Mouse (Mus musculus): ENCODE measurements at regions not wholly inside any gene's neighbourhood (a gene's known extent, or its start where the extent isn't known, plus 50 kb on each side); places are given as distances from the start of the nearest gene placed in this dataset.

GRCm38 (mm10) chr3:79996803-79997202, 112.5 kb downstream of the Fam198b start:
- peak in 1 of 2 experiments; percentile 15 for DNase-seq (ENCODE audit: inconsistent age in 2 of 2, low spot score in 1 of 2)

DNA sequence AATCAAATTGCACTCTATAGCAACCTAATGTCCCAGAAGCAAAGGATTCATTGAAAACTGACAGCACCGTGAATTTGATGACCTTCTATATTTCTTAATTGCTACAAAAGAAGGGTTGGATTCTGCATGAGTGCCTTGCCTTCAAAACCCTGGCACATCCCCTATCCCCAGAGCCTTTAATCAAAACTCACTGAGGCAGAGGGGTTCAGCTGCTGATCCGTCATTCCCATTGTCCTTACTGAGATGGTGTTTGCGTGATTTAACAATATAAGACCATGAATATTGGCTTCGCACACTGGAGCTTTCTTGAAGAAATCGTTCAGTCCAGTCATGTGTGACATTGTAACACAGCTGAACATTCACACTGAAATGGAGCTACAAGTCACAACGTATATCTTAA, 118.0 kb downstream of the Fam198b start:
- DNase-seq (ENCODE audit: inconsistent age in 2 of 2, low spot score in 1 of 2), result peak in 1 of 2 experiments; percentile 7

- peak in 1 of 2 experiments; percentile 11 for DNase-seq (ENCODE audit: inconsistent age in 2 of 2, low spot score in 1 of 2)
Observed at GRCm38 (mm10) chr3:80003300-80004090, 119.2 kb downstream of the Fam198b start.

- DNase-seq (ENCODE audit: inconsistent age in 2 of 2, low spot score in 1 of 2), result no peak
Observed at GRCm38 (mm10) chr3:80004556-80004955, 120.2 kb downstream of the Fam198b start.

DNA sequence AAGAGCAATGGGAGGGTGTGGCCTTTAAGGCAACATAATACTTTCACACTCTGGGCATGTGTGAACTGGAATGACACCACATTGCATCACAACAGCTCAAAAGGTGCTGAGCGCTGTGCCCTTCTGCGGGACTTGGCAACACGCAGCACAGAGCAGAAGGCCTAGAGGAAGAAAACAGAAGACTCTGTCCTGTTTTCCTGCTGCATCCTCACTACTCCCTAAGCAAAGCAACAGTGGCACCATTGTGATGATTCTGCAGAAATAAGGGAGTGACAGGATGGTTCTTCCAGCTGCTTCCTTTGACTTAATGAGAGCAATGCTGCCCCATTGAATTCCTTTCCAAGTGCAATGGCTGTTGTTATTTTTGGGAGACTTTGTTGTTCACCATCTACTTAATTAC, 120.6 kb downstream of the Fam198b start:
- peak in 1 of 2 experiments; percentile 18 for DNase-seq (ENCODE audit: inconsistent age in 2 of 2, low spot score in 1 of 2)

DNA sequence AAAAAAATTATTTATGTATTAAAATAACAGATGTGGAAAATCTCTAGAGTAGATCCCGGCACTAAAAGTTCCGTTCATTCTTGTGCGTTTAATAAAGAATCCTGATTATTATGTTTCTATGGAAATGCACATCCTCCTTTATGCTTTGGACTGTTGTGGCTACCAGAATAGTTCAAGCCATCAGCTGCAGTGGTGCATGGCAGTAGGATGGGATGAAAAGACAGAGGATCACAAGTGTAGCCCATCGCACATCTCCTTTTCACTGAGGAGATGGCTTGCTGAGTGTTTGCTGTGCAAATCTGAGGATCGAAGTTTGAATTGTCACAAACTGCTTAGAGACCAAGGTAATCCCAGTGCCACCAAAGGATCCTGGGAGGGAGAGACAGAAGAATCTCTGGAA, 121.0 kb downstream of the Fam198b start:
- peak in 1 of 2 experiments; percentile 13 for DNase-seq (ENCODE audit: inconsistent age in 2 of 2, low spot score in 1 of 2)

DNA sequence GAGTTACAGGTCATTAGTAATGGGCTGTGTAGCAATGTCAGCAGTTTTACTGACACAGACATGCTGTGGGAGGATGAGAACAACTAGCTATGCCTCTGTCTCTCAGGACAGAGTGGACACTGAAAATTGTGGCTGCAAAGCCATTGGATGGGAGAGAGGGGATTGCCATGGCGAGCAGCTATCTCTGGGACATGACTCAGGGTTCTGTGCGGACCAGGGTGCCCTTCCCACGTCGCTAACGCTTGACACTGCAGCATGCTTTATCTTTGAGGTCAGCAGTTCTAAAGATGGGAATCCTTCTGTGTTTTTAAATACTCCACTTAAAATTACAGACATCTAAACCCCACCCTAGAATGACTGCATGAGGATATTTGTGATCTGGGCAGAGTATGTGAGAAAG, 121.9 kb downstream of the Fam198b start:
- DNase-seq (ENCODE audit: inconsistent age in 2 of 2, low spot score in 1 of 2), result peak in 1 of 2 experiments; percentile 9

DNA sequence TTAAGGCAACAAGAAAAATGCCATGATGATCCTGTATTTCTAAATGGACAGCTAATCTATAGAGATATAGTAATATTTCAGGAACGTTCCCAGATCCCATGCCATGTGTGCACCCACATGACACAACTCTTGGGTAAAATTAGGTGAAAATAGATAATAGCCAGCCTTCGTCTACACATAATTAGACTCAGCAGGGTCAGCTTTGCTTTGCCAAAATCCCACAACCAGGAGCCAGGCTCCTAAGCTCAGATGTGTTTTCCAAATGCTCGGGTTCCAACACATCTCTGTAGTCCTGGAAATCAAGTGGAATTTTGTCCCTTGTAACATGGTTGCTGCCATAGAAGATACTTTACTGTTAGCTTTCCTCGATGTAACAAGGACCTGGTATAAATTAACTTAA, 122.7 kb downstream of the Fam198b start:
- DNase-seq (ENCODE audit: inconsistent age in 2 of 2, low spot score in 1 of 2), result peak in 1 of 2 experiments; percentile 9

- peak in 1 of 2 experiments; percentile 30 for DNase-seq (ENCODE audit: inconsistent age in 2 of 2, low spot score in 1 of 2)
Observed at GRCm38 (mm10) chr3:80009275-80009674, 124.9 kb downstream of the Fam198b start.

- no peak for DNase-seq (ENCODE audit: inconsistent age in 2 of 2, low spot score in 1 of 2)
Observed at GRCm38 (mm10) chr3:80025795-80026194, 141.5 kb downstream of the Fam198b start.

DNA sequence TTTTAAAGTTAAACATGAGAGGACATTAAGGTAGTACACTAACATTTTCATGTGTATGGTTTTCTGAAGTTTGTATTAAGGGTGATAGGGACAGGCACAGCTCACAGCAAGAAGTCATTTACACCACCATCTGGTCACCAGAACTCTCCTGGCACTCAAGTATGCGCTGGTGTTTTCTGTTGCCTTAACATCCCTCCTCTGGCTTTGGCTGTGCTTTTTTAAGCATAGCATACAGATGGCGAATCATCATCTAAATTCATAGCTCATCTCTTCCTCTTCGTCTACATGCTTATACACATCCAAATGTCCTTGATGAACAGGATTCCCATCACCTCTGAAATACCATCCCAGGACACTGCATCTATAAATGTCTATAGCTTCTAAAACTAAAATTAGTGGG, 148.7 kb downstream of the Fam198b start:
- no peak for DNase-seq (ENCODE audit: inconsistent age in 2 of 2, low spot score in 1 of 2)

- no peak for DNase-seq (ENCODE audit: inconsistent age in 2 of 2, low spot score in 1 of 2)
Observed at GRCm38 (mm10) chr3:80038553-80039129, 154.3 kb downstream of the Fam198b start.

DNA sequence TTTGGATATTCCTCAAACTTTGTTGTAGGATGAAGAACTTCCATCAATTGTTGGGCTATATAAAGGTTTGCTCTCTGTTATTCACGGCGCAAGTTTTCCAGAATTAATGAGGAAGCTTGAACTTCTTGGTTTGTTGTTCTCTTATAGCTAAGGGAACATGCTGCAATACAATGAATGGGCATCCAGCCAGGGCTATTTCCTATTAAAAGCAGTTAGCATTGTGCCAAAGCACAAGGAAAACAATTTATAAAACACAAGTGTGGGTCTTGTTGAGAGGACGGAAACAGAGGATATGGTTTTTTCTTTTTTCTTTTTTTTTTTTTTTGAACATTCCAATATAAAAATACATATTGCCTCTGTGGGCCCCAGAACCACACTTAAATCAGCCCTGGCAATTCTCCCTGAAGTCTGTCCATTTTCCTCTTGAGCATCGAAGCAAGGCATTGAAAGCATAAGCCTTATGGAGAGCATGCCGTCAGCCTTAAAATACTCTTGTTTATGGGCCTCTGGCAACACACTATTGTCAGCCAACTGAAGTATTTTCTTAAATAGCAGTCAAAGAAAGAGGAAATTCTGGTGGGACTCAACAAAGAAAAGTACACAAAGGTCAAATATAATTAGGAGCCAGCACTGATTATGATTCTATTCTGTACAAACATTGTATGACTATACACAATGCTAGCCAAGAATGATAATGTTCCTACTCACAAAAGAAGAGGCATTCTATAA, 158.6 kb downstream of the Fam198b start:
- peak; percentile 28 to 73 for DNase-seq (ENCODE audit: inconsistent age in 2 of 2, low spot score in 1 of 2)

- DNase-seq (ENCODE audit: inconsistent age in 2 of 2, low spot score in 1 of 2), result no peak
Observed at GRCm38 (mm10) chr3:80049495-80050225, 165.3 kb downstream of the Fam198b start.

GRCm38 (mm10) chr3:80050920-80051319, 166.6 kb downstream of the Fam198b start:
- no peak for DNase-seq (ENCODE audit: inconsistent age in 2 of 2, low spot score in 1 of 2)

- DNase-seq (ENCODE audit: inconsistent age in 2 of 2, low spot score in 1 of 2), result peak; percentile 85 to 93
Observed at GRCm38 (mm10) chr3:80051963-80052362, 167.6 kb downstream of the Fam198b start.

DNA sequence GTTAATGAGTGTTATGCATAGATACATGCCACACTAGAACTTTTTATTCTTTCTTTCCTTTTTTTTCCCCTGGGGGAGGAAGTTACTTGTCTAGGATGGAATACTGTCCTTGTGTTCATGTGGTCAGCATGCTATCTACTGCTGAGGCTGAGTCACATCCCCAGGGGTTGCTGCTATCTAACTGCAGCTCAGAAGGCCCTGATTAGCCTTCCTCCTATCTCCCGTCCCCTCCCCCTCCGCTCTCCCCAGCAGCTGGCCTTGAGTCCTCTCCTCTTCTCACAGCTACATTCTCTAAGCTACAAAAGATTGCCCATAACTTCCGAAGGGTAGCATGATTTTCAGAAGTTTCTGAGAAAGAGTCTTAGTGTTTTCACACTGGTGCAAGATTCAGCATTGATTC, 168.5 kb downstream of the Fam198b start:
- DNase-seq (ENCODE audit: inconsistent age in 2 of 2, low spot score in 1 of 2), result peak; percentile 82 to 85

GRCm38 (mm10) chr3:80053435-80053834, 169.1 kb downstream of the Fam198b start:
- peak; percentile 21 to 80 for DNase-seq (ENCODE audit: inconsistent age in 2 of 2, low spot score in 1 of 2)

- DNase-seq (ENCODE audit: inconsistent age in 2 of 2, low spot score in 1 of 2), result peak in 1 of 2 experiments; percentile 64
Observed at GRCm38 (mm10) chr3:80056636-80057350, 172.5 kb downstream of the Fam198b start.

DNA sequence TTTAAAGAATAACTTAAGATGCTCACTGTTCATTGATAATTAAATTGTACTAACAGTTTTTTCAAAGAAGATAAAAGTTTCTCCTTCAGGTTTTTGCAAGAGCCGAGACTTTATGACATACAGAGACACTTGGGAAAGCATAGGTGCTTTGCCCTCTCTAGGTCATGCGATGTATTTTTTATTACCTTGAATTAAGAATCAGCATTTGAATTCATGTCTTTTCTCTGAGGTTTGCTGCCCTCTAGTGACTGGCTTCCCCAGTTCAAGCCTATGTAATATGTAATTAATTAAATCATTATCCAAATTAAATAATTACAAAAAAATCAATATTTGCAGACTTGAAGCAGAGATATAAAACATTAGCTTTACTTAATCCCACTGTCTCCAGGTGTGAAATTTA, 174.4 kb downstream of the Fam198b start:
- peak; percentile 35 to 86 for DNase-seq (ENCODE audit: inconsistent age in 2 of 2, low spot score in 1 of 2)

Data from adrenal gland, adult (tissue).